Mouse (Mus musculus): ENCODE measurements at regions not wholly inside any gene's neighbourhood (a gene's known extent, or its start where the extent isn't known, plus 50 kb on each side); places are given as distances from the start of the nearest gene placed in this dataset.
A peak's percentile ranks its signal among the peaks of the same experiment; 100 is the strongest.

GRCm38 (mm10) chr8:26630544-26630943, 346.6 kb upstream of the Zfp703 start:
- no peak for TF ChIP-seq CTCF (IDR thresholded peaks at IDR 0.05; ENCODE audit: control insufficient read depth, insufficient read depth, insufficient read length)
- TF ChIP-seq MAX (IDR thresholded peaks at IDR 0.05) = no peak
- peak; percentile 10 for TF ChIP-seq USF1 (IDR thresholded peaks at IDR 0.05; ENCODE audit: low read depth)
- no peak for TF ChIP-seq CEBPB (IDR thresholded peaks at IDR 0.05; ENCODE audit: low read depth)

Data from C2C12 (cell line).